Mouse (Mus musculus): ENCODE measurements at regions not wholly inside any gene's neighbourhood (a gene's known extent, or its start where the extent isn't known, plus 50 kb on each side); places are given as distances from the start of the nearest gene placed in this dataset.
"Not testable (repeated sequence)": the region's sequence is repeated elsewhere in the genome, so short reads cannot be mapped to it uniquely, and the experiment has no call there.

DNA sequence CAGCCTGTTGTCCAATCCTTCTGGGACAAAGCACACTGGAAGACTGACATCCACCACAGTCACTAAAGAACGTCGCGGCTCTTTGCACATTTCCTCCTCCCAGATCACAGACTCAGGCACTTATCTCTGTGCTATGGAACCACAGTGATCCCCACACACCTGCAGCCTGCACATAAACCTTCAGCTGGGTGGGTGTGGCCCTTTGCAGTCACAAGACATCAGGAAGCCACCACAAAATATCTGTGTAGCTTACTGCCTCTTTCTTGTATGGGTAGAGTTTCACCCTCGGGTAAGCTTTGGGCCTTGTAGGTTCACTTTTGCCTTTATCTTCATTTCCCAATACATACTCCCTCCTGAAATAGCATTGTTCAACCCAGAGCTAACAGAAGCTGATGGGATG is 496.1 kb downstream of the Dad1 start:
- TF ChIP-seq POLR2A (IDR thresholded peaks at IDR 0.05; ENCODE audit: borderline replicate concordance, extremely low read depth, low read depth, low read length); CTCF (IDR thresholded peaks at IDR 0.05; ENCODE audit: insufficient read depth, low read length): not testable (repeated sequence)
